Mouse (Mus musculus) G1E-ER4 (cell line): Measurements from ENCODE around the gene Pdpn. TPM values are rescaled to one million over a fixed set of nuclear protein-coding genes. Genes with fewer than 3 reads are reported as not detected.

Experiments used
- GATA1 ChIP-seq: IDR thresholded peaks from one replicate; pipeline ENCODE4 v1.8.0; 2012; ENCODE audit warnings: low read length, inconsistent platforms
- polyA plus RNA-seq: library from polyadenylated mRNA; stranded (reverse); fragments of >175 nt; gene quantifications from 2 replicates; pipeline ENCODE4 v1.2.3, GENCODE M21; 2012

Gene Pdpn
- polyA plus RNA-seq, 1 experiment: not detected

DNA sequence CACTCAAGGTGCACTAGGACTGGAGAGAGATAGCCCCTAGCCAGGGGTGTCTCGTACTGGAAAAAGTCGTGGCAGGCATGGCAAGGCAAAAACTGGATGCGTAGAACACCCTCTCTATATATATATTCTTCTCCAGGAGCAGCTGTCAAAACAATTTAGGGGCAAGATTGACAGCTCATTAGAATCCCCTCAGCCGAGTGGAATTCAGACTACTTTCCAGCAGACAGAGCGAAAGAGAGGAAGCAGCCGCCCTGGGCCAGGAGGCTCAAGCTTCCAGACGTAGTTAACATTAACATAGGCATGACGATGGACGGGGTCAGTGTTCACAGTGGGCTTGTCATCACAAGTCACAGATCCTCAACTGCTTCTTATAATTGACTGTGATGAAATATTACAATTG lies 73.5 kb downstream of the Pdpn start:
- TF ChIP-seq GATA1: no peak

- TF ChIP-seq GATA1: no peak
Measured at GRCm38 (mm10) chr4:143219316-143219751, 80.0 kb downstream of the Pdpn start.

- TF ChIP-seq GATA1: no peak
Measured at GRCm38 (mm10) chr4:143218858-143219257, 80.5 kb downstream of the Pdpn start.

Other genes with a start within 250 kb of the Pdpn start
- gene Prdm2, start 86.6 kb downstream of the Pdpn start, polyA plus RNA-seq: 6.6 and 8.9 TPM in 2 replicates
- gene Lrrc38, start 50.2 kb upstream of the Pdpn start, polyA plus RNA-seq: not detected in 2 replicates
- not detected in 2 replicates for gene Pramel1, start 94.9 kb upstream of the Pdpn start, polyA plus RNA-seq
- gene Pramef8, start 112.9 kb upstream of the Pdpn start, polyA plus RNA-seq: 0.50 and 0.85 TPM in 2 replicates
- gene Oog4, start 150.8 kb upstream of the Pdpn start, polyA plus RNA-seq: not detected in 2 replicates
- gene Gm13043, start 211.8 kb upstream of the Pdpn start, polyA plus RNA-seq: not detected in 2 replicates
- not detected in 2 replicates for gene Gm13040, start 236.4 kb upstream of the Pdpn start, polyA plus RNA-seq